Mouse (Mus musculus) kidney, adult 2 months (tissue): ENCODE measurements around the gene Cstad.

Source experiments
- CTCF ChIP-seq: fragments of 200-500 bp; conservative IDR thresholded peaks from 2 replicates; pipeline ENCODE4 v1.5.1; 2011; ENCODE audit warnings: low read depth, mild to moderate bottlenecking, control low read depth, low read length, moderate library complexity, mixed read lengths; ENCODE audit not compliant: insufficient read depth, insufficient read length
- POLR2A ChIP-seq: fragments of 200-500 bp; IDR thresholded peaks from one replicate; pipeline ENCODE4 v1.6.1; 2011; ENCODE audit warnings: low read depth, low read length, control low read depth

GRCm38 (mm10) chr2:30650249-30650648 is 55.4 kb downstream of the Cstad start:
- TF ChIP-seq POLR2A (no peak), CTCF (no peak)
